Mouse (Mus musculus): ENCODE results near the gene Trio.

The Trio gene

DNA sequence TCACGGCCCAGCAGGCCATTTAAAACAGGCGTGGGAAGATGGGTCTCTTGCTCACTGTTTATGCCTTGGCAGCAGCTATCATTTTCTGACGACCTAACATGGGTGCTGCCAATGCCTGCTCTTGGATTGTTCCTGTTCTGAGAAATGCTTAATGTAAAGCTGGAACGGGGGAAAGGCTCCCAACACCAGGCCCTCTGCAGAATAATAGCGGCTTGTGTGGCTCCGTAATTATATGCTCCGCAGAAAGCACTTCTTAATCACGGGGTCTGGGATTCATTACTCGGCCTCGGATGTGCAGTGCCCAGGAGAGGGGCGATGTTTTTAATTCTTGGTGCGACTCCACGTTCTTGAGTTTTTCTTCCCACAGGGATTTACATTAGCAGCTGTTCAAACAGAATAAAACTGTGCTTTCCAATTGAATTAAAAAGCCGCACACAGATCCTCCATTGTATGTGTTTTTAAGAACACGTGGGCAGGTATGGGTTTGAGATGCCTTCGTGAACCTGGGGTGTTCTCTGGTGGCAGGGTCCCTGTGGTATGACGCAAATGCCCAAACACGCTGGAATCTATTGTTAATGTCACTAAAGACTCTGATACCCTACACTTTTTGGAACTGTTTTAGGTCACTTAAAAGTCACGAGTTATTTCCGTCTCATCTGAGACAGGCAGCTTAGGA lies 228.0 kb downstream of the Trio start:
- no peak for DNase-seq (ENCODE audit: low read depth, low spot score)

DNA sequence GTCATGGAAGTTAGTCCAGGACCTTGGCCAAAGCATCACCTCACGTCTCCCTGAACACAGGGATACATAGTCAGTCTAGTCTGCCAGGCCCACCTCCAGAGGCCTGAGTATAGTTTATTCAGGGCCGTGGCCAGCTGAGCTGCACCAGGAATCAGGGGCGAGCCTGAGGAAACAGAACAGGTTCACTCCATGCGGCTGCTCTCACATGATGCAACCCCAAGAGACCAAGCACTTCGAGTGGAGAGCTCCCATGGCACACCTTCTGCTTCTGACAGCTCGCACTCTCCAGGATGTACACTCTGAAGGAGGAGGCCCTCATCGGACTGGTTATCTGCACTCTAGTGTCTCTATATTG lies 228.8 kb downstream of the Trio start:
- DNase-seq (ENCODE audit: low read depth, low spot score), result no peak

DNA sequence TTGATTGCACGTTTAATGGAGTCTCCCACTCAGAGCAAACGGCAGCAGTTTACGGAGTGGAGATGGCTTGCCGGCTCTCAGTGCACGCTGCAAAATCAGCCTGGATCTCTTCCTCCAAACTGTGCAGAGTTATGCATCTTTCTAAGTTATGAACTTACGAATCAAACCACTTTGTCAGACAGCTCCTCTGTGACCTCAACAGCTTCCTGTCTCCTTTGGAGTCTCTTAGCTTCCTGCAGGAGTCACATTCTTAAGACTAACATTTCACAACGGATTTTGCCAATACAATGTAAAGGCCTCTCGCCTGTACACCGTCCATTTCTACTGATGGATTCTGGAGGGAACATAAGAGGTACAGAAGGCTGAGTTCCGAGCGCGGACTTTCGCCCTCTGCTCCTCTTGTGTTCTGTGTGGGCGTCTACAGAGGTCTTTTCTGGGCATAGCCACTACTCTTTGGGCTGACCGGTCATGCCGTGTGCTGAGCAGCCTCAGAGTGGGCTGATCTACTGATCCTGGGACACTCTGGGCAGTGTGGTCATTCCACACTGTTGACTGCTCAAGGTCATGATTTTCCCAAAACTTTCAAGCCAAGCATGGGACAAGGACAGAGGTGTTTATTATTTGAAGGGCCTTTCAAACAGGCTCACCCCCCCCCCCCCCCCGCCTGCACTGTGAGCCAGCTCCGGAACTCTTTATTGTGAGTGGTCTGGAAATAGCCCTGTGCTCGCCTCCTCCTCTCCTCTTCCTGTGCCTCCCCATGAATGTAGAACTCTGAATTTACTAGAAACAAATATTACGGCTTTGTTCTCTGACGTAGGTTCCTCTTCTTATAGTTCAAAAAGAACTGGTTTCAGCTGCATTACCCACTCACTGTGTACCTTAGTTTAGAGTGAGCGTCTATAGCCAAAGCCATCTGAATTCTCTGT lies 229.4 kb downstream of the Trio start:
- peak; percentile 60 for DNase-seq (ENCODE audit: low read depth, low spot score)

DNA sequence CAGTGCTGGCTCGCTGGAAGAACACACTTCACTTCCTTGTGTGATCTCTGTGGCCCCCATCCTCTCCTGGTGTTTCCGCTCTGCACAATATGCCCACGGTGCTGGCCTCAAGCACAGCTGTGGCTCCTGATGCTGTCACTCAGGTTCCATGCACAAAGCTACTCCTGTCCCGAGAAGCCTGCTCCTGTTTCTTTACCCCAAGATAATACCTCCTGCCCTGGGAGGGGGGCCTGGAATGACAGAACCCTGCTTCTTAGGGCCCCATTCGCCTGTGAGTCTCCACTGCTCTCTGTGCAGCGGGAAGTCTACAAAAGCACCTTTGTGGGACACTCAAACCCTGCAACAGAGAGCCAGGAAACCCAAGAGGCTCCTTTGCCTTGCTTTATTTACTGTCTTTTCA lies 232.4 kb downstream of the Trio start:
- DNase-seq (ENCODE audit: low read depth, low spot score), result no peak

DNA sequence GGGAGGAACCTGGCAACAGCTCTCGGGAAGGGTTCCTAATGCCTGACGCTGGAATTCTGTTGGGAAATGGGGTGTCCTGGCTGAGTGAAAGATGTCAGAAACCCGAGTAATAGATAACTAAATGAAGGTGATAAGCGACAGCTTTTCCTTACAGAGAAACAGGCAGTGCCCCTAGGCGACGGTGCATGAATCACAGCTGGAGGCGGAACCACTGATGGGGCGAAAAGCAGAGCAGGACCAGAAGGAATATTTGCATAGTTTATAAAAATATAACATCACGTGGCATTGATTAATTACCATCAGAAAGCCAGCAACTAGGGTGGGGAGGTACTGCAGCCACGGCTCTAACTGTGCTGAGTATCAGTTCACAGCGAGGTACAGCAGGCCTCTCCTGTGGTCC lies 233.2 kb downstream of the Trio start:
- DNase-seq (ENCODE audit: low read depth, low spot score), result no peak

DNA sequence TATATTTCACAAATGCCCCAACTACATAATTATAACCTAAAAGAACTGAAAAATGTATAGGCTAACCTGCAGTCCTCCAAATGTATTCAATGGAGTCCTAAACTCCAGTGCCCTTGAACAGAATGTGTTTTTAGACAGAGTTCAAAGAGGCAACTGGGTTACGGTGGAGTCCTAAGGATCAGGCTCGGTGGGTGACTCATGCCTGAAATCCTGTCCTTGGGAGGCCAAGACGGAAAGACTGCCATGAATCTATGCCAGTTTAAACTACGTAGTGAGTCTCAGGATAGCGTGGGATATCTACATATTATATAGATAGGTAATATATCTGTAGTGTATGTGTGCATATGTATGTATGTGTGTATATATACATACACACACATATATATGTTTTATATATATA lies 234.5 kb downstream of the Trio start:
- no peak for DNase-seq (ENCODE audit: low read depth, low spot score)

DNA sequence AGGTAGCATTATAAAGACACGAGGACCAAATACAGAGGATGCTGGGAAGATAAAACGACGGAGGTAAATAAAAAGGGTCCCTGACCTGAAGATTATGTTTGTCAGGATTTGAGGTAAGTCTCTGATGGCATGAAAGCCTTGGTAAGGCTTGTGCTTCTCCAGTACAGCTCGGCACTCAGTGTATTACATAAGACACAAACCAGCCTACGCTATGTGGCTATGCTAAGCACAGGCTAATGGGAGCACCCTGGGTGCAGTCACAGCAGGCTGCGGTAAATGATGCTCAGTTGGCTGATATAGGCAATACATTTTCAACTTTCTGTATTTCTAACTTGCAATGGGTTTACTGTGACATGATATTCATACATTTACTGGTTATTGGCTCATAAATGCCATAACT lies 234.9 kb downstream of the Trio start:
- no peak for DNase-seq (ENCODE audit: low read depth, low spot score)

DNA sequence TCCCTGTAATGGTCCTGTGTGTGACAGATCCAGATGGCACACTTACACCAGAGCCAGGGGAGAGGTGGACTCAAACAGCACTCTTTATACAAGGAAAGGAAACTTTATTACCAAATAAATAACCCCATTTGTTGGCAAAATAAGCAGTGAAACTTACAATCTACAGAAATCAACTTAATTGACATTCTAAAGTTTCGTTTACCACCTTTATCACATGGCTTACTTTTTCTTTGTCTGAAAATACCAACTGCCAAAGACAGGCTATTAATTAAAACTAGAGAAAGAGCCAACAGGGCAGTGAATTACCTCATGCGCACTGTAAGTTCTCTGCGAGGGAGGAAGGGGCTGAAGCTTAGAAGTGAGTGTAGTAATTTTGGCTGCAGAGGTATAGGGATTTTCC lies 236.3 kb downstream of the Trio start:
- no peak for DNase-seq (ENCODE audit: low read depth, low spot score)

DNA sequence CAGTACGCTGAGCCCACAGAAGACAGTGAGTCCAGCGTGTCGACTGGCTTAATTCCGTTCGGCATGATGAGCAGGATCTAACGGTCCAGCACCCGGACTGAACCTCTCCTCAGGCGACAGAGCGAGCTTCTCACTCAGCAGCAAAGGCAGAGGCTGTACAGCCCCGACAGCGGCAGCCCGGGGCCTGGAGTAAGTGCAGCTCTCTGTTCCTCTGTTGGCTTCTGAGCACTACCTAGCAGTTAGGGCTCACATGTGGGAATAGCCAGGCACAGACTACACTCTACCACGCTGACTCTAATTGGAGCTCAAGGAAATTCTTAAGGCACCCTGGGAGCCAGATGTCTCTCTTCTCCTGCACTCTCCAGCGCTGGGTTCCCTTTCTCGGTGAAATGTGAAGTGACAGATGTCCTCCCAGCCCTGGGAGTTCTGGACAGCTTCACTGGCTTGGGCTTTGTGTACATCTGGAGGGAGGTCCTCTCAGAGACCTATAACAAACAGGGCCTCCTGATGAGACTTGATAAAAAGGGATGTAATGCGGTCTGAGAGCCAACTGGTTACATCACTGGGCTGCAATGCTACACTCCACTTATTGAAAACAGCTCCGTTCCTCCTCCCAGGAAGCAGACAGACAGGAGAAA lies 237.4 kb downstream of the Trio start:
- no peak for DNase-seq (ENCODE audit: low read depth, low spot score)

DNA sequence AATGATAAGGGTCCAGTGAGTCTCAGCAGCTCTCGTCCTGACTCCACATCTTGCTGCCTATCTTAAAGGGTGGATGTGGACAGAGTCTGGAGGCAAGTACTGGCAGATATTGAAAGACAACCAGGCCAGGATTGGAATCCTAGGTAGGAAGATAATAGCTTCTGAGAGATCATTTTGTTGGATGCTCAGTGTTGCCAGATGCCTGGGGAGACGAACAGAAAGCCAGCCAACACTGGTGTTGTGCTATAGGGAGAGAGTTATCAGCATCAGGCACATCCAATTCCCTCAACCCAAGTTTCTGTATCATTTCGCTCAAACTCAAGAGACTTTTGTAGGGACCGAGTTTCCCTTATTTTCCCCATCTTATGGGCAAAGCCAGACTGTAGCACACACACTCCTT lies 238.5 kb downstream of the Trio start:
- no peak for DNase-seq (ENCODE audit: low read depth, low spot score)

DNA sequence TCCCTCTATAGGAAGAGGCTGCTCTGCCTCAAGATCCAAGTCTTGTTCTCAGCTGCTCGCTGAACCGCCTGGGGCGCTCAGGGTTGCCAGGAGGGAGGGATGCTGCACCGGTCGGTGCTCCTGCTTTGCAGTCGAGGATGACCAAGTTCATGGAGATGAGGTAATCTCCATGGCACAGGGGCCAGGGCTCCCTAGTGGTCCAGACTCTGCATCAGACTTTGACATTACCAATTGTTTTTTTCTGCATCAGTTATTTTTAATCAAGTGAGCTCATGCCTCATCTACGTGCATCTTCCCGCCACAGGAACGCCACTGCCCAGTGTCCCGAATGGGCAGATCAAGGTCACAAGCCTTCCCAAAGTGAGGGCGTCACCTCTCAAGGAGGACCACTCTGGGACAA lies 239.2 kb downstream of the Trio start:
- DNase-seq (ENCODE audit: low read depth, low spot score), result no peak

DNA sequence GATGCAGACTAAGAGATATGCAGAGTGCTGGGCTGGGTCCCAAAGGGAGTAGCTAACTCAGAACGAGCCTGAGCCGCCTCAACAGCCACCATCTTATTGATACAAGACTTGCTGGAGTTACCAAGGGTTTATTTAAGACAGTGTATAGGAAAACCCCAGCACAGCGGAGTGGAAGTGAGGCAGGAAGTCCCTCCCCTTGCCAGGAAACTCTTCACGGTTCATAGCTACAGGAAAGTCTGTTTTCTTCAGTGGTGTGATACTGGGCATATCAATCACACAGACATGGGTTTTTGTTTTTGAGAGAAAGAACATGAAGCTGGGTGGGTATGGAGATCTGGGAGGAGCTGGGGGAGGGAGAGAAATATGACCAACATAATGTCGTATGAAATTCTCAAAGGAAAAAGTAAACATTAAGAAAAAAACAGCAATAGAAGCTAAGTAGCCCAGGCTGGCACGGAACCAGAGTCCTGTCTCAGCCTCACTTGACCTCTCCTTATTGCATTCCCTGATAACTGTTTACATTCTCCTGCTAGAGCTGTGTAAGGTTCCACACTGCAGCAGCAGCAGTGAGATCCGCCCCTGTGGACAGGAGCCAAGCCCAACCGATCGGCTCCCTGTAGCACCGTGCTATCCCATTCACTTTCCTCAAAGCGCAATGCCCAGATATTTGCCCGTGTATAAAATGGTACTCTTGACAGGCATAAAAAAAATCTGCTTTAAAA lies 240.2 kb downstream of the Trio start:
- DNase-seq (ENCODE audit: low read depth, low spot score), result peak; percentile 74

DNA sequence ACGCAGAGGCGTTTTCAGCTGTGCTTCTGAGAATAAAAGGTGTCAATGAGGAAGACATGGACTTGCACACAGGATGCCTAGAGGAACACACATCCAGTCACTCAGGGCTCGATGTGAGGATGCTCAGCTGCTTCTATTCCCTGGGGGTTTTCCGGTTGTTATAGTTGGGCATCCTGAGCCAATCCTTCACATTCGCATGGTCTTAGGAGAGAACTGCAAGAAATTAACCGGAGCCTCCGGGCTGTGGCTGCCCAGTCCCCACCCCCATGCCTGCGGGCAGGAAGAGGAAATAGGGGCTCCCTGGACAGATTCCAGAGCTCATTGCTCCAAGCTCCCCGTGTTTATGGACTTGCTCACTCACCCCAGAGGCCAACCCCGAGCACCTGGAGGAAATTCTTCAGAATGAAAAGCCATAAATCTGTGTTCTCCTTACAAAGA lies 241.5 kb downstream of the Trio start:
- DNase-seq (ENCODE audit: low read depth, low spot score), result no peak

DNA sequence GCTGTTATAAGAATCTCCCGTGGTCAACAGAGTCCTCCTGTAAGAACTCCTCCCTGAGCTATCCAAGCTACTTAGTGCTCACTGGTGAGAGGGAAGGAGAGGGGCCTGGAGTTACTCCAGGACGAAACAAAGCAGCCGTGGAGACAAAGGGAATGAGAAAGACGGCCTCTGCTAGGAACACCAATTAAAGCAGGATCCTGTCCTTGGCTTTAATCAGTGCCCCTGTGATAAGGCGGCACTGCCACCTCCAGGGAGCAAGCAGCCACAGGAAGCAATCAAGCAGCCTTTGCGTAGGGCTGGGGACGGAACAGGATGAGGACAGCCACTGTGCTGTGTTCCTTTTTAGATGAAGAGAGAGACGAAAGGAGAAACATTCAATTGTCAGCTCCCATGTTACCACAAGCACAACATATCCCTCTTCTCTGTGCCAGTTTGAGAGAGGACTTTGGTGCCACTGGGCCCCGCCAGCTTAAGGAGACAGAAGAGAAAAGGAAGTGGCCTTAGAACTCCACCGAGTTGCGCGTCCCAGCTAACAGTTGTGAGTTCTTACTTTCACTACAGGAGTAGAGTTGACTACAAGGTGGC lies 242.0 kb downstream of the Trio start:
- DNase-seq (ENCODE audit: low read depth, low spot score), result peak; percentile 72

DNA sequence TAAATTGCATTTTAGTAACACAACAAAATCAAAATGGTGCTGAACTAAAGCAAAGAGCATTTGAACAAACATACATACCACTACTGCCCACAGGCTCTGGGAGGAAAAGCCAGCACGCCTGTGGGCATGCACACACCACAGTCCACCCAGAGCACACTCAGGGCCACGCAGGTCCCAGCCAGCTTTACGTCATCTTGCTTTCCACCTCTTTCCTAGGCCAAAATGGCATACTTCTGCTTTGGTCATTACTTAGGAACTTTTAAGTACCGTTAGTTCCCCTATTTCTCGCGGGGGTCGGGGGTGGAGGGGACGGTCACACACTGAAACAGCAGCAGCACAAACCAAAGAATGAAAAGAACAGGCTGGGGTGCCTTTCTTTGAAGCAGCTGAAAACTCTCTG lies 242.6 kb downstream of the Trio start:
- DNase-seq (ENCODE audit: low read depth, low spot score), result no peak

DNA sequence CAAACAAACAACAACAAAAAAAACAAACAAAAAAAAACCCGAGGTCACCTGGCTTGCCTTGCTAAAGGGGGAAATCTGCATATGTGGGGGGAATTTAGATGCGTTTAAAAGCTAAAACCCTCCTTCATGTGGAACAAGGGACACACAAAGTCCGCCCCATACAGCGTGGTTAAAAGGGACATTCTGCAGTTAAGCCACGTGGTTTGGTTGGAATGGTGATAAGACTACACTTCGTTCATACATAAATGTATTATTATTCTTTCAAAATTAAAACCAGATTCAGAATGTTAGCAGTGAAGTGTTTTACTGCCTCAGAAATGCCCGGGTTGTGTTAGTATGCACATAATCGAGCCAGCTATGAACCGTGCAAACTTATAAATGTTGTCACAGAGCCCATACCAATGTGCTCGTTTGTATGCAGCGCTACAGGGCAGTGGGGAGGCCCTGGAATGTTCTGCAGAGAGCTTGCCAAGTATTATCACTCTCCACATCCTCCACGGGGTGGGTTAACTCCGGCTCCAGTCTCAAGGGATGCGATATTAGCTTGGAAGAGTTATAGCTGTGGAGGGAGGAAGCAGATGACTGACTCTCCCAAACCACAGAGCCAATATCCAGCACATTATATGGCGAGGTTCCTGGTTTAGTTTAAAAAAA lies 243.1 kb downstream of the Trio start:
- no peak for DNase-seq (ENCODE audit: low read depth, low spot score)

DNA sequence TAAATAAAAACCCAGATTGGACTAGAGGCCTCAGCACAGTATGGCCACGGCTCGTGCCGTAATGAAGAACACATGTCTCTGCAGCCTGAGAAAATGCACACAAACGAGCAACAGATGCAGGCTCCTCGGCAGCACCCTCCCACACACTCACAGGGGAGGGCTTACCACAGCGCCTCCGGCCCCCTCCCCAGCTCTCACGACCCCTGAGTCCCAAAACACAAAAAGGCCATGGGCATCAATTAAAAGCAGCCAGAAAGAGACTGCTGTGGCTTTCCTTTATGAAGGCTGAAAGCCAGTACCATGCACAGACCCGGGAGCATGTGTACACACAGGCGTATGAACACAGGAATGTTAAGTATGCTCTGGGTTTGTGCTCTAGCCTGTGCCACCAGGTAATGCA lies 245.8 kb downstream of the Trio start:
- no peak for DNase-seq (ENCODE audit: low read depth, low spot score)

DNA sequence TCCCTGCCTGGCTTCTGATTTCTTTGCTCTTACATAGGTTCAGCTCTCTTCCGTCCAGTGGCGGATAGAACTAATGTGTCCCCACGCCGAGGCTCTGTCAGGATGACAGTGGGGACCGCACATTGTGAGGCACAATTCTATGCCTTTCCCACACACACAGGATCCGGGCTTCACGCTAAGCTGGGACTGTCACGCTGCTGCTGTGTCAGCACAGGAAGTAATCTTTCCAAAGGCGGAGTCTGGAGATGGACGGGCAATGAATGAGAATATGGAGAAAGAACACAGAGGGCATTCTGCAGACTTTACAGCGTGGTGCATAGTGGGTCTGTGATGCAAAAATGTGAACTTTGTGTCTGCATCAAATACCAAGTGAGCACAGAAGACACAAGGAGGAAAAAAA lies 246.2 kb downstream of the Trio start:
- DNase-seq (ENCODE audit: low read depth, low spot score), result no peak

DNA sequence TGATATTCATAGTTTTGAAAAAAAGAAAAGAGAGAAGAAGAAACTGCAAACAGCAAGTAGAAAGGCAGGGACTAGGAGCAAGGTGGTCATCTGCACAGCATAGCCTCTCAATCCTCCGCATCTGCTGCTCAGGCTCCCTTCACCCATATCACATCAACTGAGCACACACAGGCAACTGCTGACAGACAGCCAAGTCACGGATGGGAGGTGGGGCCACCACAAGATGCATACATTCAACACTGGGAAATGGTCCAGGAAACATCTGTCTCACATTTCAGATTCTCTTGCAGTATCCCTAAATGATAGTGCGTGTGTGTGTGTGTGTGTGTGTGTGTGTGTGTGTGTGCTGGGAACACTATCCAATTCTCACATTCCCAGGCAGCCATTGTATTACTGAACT lies 247.4 kb downstream of the Trio start:
- no peak for DNase-seq (ENCODE audit: low read depth, low spot score)

DNA sequence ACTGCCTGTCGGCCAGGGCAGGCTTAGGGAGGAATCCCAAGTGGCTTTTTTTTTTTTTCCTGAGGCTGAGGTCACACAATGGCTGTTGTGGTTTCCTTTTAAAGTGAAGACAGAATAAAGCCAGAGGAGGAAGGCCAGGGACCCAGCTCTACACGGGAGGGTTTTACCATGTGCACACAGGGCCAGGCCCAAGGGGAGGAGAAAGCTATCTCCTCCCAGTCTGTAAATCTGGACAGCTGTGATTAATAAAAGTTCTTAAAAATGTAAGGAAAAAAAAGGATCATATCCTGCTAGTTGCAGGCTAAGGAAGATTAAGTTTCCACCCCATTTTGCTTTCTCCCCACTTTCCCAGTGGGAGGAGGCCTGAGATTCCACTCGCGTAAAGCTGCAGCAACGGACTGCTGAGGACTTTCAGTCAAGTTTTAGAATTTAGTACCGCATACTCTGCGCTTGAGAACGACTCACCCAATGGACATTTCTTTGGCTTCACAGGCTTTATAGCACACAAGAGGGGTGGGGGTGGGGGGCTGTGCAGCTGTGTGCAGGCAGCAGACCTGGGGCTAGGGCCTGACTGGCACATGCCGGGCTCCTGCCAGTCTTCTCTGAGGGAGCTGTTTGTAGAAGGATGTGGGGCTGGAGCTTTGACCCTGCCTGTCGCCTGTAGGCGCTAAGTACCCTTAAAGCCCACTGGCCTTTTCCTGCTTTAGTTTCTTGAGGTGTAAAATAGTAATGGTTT lies 248.0 kb downstream of the Trio start:
- DNase-seq (ENCODE audit: low read depth, low spot score), result no peak

Measured in CD4-positive helper T cell, adult 2 months (primary cell).